16 mouse cellular contexts compared by ENCODE assay signal in genomic region chrX:151197778-151198177, GRCm38 (mm10). TPM values are rescaled to one million over a fixed set of nuclear protein-coding genes. Genes with fewer than 3 reads are reported as not detected.
DNase-seq lines count a peak whose midpoint lies in the region; ATAC-seq lines count a peak whose summit lies in the region.
"Had no signal": no experiment of that assay in that cellular context is flagged by ENCODE, and none has a peak within 500 bp of the region (broad histone marks: within the 10 kb centered on the region; RNA-seq: fewer than 3 reads in every experiment).

Gene Wnk3 (plus strand): TSS chrX:151198078.

- no peak within 1 kb of the TSS for H3K4me3 ChIP-seq in midbrain, embryonic 11.5 days (ENCODE audit: low read depth, low read length)
- H3K4me3 ChIP-seq in midbrain, embryonic 10.5 days: no peak within 1 kb of the TSS
- no peak within 1 kb of the TSS for H3K4me3 ChIP-seq in hindbrain, embryonic 14.5 days (replicated peaks; ENCODE audit: low read length)
- no peak within 1 kb of the TSS for H3K4me3 ChIP-seq in liver, embryonic 12.5 days
- H3K4me3 ChIP-seq: erythroblast, embryonic 14.5 days; heart, embryonic 15.5 days; stomach, embryonic 15.5 days had no signal

- H3K27ac ChIP-seq in midbrain, embryonic 11.5 days (ENCODE audit: low read depth, low read length): no peak within 1 kb of the TSS
- H3K27ac ChIP-seq in midbrain, embryonic 10.5 days (replicated peaks): no peak within 1 kb of the TSS
- H3K27ac ChIP-seq in hindbrain, embryonic 14.5 days: no peak within 1 kb of the TSS
- H3K27ac ChIP-seq in liver, embryonic 12.5 days: no peak within 1 kb of the TSS
- H3K27ac ChIP-seq: heart, embryonic 15.5 days; stomach, embryonic 15.5 days had no signal

- no peak within 1 kb of the TSS for H3K9ac ChIP-seq in midbrain, embryonic 11.5 days (ENCODE audit: low read length)
- H3K9ac ChIP-seq in hindbrain, embryonic 14.5 days: no peak within 1 kb of the TSS
- H3K9ac ChIP-seq in liver, embryonic 12.5 days: no peak within 1 kb of the TSS
- H3K9ac ChIP-seq: heart, embryonic 15.5 days; stomach, embryonic 15.5 days had no signal

- no peak for ATAC-seq in midbrain, embryonic 11.5 days (ENCODE audit: low FRiP score)
- ATAC-seq in hindbrain, embryonic 14.5 days (ENCODE audit: low FRiP score): no peak
- ATAC-seq in liver, embryonic 12.5 days: no peak
- ATAC-seq: intestine, embryonic 16.5 days had no signal

- H3K27me3 ChIP-seq in midbrain, embryonic 11.5 days (ENCODE audit: control insufficient read depth, insufficient read depth, low read length): no peaks in the 10 kb centered on the region
- H3K27me3 ChIP-seq in midbrain, embryonic 10.5 days (ENCODE audit: low read depth, poor library complexity, severe bottlenecking): peaks cover 3% of the 10 kb centered on the region; the same call in 1 of the 2 replicates
- no peaks in the 10 kb centered on the region for H3K27me3 ChIP-seq in hindbrain, embryonic 14.5 days (ENCODE audit: control insufficient read depth, insufficient read depth, low read length)
- no peaks in the 10 kb centered on the region for H3K27me3 ChIP-seq in liver, embryonic 12.5 days (replicated peaks)
- H3K27me3 ChIP-seq: heart, embryonic 15.5 days; stomach, embryonic 15.5 days had no signal

- H3K9me3 ChIP-seq in midbrain, embryonic 11.5 days (ENCODE audit: control insufficient read depth, low read length): no peaks in the 10 kb centered on the region
- H3K9me3 ChIP-seq in midbrain, embryonic 10.5 days (replicated peaks): no peaks in the 10 kb centered on the region
- no peaks in the 10 kb centered on the region for H3K9me3 ChIP-seq in hindbrain, embryonic 14.5 days (ENCODE audit: control insufficient read depth, low read length)
- no peaks in the 10 kb centered on the region for H3K9me3 ChIP-seq in liver, embryonic 12.5 days (replicated peaks)
- H3K9me3 ChIP-seq: heart, embryonic 15.5 days; stomach, embryonic 15.5 days had no signal

- H3K4me1 ChIP-seq in midbrain, embryonic 11.5 days (ENCODE audit: control insufficient read depth, insufficient read depth, low read length): no peaks in the 10 kb centered on the region
- no peaks in the 10 kb centered on the region for H3K4me1 ChIP-seq in midbrain, embryonic 10.5 days
- H3K4me1 ChIP-seq in hindbrain, embryonic 14.5 days (replicated peaks; ENCODE audit: control insufficient read depth, insufficient read depth, low read length): no peaks in the 10 kb centered on the region
- no peaks in the 10 kb centered on the region for H3K4me1 ChIP-seq in liver, embryonic 12.5 days
- H3K4me1 ChIP-seq: heart, embryonic 15.5 days; stomach, embryonic 15.5 days had no signal

- 91% methylated on average over 2 of the region's 2 CpGs for WGBS in midbrain, embryonic 11.5 days
- 94% methylated on average over 2 of the region's 2 CpGs for WGBS in midbrain, embryonic 10.5 days
- 100% methylated on average over 2 of the region's 2 CpGs for WGBS in hindbrain, embryonic 14.5 days
- WGBS in liver, embryonic 12.5 days (ENCODE audit: insufficient replicate concordance): 78% methylated on average over 2 of the region's 2 CpGs

- H3K4me2 ChIP-seq in midbrain, embryonic 11.5 days: no peak within 1 kb of the TSS
- no peak within 1 kb of the TSS for H3K4me2 ChIP-seq in hindbrain, embryonic 14.5 days (replicated peaks)
- H3K4me2 ChIP-seq in liver, embryonic 12.5 days: no peak within 1 kb of the TSS
- H3K4me2 ChIP-seq: heart, embryonic 15.5 days; stomach, embryonic 15.5 days had no signal

- no peaks in the 10 kb centered on the region for H3K36me3 ChIP-seq in midbrain, embryonic 11.5 days (ENCODE audit: control insufficient read depth, insufficient read depth, low read length)
- H3K36me3 ChIP-seq in midbrain, embryonic 10.5 days: peaks cover 5% of the 10 kb centered on the region; the same call in 1 of the 2 replicates
- peaks cover 12% of the 10 kb centered on the region; the same call in 1 of the 2 replicates for H3K36me3 ChIP-seq in hindbrain, embryonic 14.5 days (replicated peaks; ENCODE audit: control insufficient read depth, insufficient read depth)
- H3K36me3 ChIP-seq in liver, embryonic 12.5 days: no peaks in the 10 kb centered on the region
- H3K36me3 ChIP-seq: heart, embryonic 15.5 days; stomach, embryonic 15.5 days had no signal

- intact Hi-C loops in left cerebral cortex, postnatal 36 days (cut with DNase I): no loop called here

- no peak for DNase-seq in midbrain, embryonic 11.5 days (ENCODE audit: low spot score, missing footprints)
- DNase-seq in midbrain, embryonic 10.5 days (ENCODE audit: low spot score): no peak
- no peak for DNase-seq in hindbrain, embryonic 14.5 days (ENCODE audit: low spot score)
- DNase-seq in left cerebral cortex, postnatal 36 days (ENCODE audit: low spot score in 2 of 2): no peak
- no peak for DNase-seq in embryo, embryonic 10 days (ENCODE audit: low spot score)
- DNase-seq in gastrocnemius, postnatal 4 days (ENCODE audit: low spot score in 2 of 2): no peak
- DNase-seq in gastrocnemius, adult 18-20 months (ENCODE audit: low spot score): no peak
- DNase-seq: adrenal gland, postnatal 14 days; cerebellum, adult 11 months; gastrocnemius, postnatal 25 days; right cerebral cortex, postnatal 4 days had no signal

RNA-seq across cellular contexts. Expression of gene Wnk3, which starts in this region (rescaled TPM):
- polyA plus RNA-seq in midbrain, embryonic 11.5 days (2014; fragmentation: Nextera tagmentation; extraction: Ambion mirVana): 12.6 and 15.8 TPM in 2 replicates
- 7.5 and 9.0 TPM in 2 replicates for polyA plus RNA-seq in midbrain, embryonic 10.5 days (2016; fragmentation: Nextera tagmentation; extraction: Ambion mirVana)
- polyA plus RNA-seq in hindbrain, embryonic 14.5 days (2014; fragmentation: Nextera tagmentation; extraction: Ambion mirVana): 22.7 and 24.6 TPM in 2 replicates
- total RNA-seq in left cerebral cortex, postnatal 36 days (2021): 10 to 100 TPM; 41.8 to 42.1 TPM
- 1 to 10 TPM; 2.8 to 3.6 TPM for total RNA-seq in gastrocnemius, postnatal 4 days (2021)
- 1 to 10 TPM; 2.6 to 2.8 TPM for total RNA-seq in gastrocnemius, adult 18-20 months (2021)
- 0.17 and 0.57 TPM in 2 replicates for polyA plus RNA-seq in liver, embryonic 12.5 days (2016; fragmentation: Nextera tagmentation; extraction: Ambion mirVana)
- polyA plus RNA-seq: erythroblast, embryonic 14.5 days had no signal

Comparison
In these comparisons a context has a peak if more than half of its experiments do, and no peak if none do; other contexts are left out.
1. RNA of gene Wnk3 (total RNA-seq): 41.8 to 42.1 TPM in left cerebral cortex, postnatal 36 days; 2.8 to 3.6 TPM in gastrocnemius, postnatal 4 days and 2.6 to 2.8 TPM in gastrocnemius, adult 18-20 months; every median in the first group is over 4 times any median in the second.